Mouse (Mus musculus) urinary bladder, postnatal 25 days (tissue): ENCODE results near the gene Ankrd34a.
A peak's percentile ranks its signal among the peaks of the same experiment; 100 is the strongest.
"Not testable (repeated sequence)": the region's sequence is repeated elsewhere in the genome, so short reads cannot be mapped to it uniquely, and the experiment has no call there.

Experiments used
- DNase-seq: peaks from one replicate; pipeline ENCODE4 v3.0.0; 2022; ENCODE audit warnings: low spot score

The Ankrd34a gene

DNA sequence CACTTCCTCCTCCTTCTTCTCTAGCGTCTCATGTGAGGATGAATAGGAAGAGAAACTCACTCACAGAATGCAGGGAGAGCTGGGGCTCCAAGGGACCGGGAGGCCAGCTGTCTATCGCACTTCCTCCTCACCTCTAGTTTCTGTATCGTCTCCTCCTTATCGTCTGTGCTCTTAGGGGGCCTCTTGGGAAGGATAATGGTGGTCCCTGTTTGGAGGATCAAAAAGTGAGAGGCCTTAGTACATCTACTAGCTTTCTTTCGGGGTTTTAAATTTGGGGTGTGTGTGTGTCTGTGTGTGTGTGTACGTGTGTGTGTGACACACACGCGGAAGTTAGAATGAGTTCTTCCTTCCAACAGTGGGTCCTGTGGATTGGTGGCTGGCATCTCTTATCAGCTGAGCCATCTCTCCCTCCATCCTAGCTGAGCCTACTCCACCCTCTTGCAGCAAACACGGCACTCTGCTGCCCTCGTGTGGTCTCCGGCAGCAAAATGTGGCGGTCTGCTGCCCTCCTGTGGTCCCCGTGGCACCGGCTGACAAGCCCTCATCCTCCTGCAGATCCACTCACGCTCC is 16.5 kb upstream of the Ankrd34a start:
- peak; percentile 89 for DNase-seq

DNA sequence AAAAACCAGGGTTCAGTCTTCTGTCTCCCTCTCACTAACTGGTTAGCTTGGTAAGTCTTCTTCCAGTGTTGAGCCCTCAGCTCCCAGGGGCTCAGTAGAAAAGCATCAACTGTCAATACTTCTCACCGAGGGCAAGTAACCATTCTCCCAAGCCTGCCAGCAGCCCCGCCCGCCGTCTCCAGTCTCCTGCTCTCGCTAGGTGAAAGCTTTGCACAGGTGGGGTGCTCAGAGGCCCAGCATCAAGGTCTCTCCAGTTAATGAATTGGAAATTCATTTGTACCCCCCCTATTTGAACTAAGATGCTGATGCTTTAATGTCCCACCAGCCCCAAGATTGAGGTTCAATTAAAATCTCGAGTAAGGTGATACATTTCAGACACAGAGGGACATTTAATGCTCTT is 15.3 kb upstream of the Ankrd34a start:
- DNase-seq = no peak

DNA sequence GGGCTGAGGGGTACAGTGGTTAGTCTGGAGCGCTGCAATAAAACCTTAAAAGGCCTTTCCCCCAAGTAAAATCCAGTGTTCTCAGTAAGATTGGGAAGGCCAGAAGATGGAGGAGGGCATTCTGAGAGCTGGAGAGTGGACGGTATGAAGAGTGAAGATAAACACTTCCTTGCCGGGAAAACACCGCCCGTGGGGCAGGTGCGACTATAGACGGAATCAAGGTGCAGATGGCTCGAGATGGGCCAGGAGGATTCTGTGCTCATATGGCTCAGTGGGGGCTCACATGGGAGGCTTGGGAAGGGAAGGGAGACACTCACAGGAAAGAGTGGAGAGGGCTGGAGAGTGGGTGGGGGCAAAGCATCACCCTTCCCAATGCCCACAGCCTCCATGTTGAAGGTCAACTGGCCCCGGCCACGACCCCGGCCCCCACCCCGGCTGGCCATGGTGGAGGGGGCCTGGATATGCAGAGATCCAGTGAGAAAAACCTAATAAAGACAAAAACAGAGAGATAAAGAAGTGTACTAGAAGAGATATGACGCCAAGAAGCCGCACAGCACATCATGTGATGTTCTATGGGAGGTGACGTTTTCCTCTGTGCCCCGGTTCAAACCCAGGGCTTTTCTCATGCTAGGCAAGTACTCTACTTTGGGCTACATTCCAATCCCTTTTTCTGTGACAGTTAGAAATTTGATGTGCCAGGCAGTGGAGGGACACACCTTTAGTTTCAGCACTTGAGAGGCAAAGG is 14.5 kb upstream of the Ankrd34a start:
- no peak for DNase-seq

DNA sequence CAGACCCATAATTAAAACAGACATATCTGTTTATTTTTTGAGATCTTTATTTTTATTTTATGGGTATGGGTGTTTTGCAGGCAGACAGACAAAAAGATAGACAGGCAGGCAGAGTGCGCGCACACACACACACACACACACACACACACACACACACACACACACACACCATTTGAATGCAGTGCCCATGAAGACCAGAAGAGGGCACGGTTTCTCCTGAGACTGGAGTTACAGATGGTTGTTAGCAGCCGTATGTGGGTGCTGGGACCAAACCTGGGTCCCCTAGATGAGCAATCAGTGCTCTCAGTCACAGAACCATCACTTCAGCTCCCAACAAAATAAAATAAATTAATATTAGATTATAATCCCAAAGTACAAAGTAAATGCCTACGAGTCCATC is 13.1 kb upstream of the Ankrd34a start:
- DNase-seq = no peak

DNA sequence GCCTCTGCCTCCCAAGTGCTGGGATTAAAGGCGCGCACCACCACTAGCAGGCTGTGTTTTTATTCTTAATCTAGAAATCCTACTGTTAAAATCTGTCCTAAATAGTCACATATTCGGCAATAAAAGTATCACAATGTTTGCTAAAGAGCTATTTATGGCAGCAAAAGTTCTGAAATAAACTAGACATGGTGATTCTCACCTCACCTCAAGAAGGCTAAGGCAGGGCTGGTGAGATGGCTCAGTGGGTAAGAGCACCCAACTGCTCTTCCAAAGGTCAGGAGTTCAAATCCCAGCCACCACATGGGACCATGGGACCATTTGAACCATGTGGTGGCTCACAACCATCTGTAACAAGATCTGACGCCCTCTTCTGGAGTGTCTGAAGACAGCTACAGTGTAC is 5.8 kb upstream of the Ankrd34a start:
- DNase-seq = no peak

DNA sequence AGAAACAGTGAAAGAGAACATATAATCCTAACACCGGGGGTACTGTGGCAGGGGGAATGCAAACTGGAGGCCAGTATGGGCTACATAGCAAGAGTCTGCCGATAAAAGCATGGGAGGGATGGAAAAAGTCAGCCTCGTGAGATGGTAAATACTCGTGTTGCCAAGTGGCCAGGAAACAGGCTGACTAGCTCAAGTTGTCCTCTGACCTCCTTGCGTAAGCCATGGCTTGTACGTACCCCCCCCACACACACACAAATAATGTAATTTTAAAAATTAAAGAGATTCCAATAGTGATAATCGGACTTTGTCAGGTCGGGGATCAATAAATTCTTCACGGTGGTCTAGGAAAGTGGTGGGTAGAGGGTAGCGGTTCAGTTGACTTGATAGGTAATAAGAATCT is 3.1 kb upstream of the Ankrd34a start:
- no peak for DNase-seq

DNA sequence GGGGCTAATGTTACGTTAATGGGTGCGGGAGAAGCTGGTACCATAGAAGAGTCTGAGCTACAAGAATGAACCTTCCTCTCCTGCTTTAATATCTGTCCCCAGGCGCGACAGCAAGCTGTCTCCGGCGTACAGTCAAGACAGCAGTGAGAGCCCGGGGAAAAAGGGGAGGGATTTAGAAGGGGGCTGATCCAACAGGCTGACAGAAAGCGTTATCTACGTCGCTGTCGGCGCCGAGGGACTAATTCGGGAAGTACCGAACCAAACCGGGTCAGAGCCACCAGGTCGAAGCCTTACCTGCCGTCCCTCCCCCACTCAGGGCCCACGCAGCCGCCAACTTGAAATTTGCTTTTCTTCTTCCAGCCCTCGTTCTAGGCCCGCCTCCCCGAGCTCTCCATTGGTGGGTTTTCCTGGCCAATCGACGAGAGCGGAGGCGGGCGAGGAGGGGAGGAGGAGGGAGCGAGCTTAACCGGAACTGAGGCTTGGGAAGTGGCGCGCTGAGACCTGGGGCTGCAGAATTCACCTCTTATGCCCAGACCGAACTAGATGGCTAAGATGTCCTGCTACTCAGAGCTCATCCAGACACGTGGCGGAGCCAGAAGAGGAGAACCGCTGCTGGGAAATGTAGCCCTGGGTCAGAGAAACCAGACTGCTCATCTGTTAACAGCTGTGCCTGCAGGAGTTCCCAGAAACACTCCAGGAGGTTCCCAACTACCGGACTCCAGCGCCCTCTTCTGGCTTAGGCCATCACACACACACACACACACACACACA is 2.5 kb upstream of the Ankrd34a start, which contains the start of gene Polr3gl:
Gene Polr3gl (minus strand): TSS at position 392 of the 771 bp plus-strand sequence.
- peak; percentile 87 for DNase-seq

DNA sequence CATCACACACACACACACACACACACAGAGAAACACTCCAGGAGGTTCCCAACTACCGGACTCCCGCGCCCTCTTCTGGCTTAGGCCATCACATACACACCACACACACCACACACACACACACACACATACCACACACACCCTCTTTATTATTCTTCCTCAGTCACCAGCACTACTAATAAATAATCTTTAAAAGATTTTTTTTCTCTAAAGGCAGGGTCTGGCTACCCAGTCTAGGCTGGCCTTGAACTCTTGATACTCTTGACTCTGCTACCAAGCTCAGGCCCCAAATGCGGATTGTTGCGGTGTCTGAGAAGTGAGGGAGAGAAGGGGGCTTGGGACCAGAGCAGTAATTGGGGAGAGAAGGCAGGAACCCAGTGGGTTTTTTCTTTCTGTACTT is 1.6 kb upstream of the Ankrd34a start:
- DNase-seq = no peak

DNA sequence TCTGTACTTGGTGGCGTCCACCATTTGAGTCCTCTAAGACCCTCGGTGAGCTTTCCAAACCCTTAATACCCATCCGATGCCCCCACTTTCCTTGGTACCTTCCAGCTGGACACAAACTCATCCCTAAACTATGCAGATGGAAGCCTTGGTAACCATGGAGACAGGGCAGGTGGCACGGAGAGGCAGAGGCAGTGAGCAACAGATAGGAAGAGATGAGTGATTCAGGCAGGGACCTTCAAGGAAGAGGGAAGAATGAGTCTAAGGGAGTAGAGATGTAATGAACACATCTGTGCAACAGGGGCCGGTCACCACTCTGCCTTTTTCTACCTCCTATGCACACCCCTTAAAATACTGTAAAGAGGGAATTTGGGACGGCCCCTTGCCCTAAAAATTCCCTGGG is 775 bp upstream of the Ankrd34a start:
- no peak for DNase-seq

DNA sequence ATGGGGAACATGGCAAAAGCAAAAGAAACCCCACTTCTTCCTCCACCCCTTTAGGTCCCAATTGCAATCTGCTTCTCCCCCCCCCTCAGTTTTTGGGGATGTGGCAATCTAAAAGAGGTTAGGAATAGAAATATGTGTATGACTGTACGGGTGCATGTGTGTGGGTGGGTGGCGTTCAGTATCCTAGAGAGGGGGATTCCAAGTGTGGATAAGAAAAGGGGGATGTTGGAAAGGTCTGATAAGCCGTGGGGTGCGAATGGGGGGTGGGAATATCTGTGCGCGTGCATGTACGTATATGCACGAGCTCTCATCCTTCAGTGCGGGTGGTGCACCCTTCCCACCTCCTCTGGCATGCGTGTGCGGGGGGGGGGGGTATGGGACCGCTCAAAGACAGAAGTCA is 419 bp downstream of the Ankrd34a start:
- no peak for DNase-seq

DNA sequence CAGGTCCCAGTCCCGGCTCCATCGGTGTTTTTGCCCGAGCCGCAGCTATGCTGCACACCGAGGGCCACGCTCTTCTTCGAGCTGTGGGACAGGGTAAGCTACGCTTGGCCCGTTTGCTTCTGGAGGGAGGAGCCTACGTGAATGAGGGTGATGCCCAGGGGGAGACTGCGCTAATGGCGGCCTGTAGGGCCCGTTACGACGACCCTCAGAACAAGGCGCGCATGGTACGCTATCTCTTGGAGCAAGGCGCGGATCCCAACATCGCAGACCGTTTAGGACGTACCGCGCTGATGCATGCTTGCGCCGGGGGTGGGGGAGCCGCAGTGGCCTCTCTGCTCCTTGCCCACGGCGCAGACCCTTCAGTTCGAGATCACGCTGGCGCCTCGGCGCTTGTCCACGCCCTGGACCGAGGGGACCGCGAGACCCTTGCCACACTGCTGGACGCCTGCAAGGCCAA is 1.0 kb downstream of the Ankrd34a start:
- DNase-seq = no peak

DNA sequence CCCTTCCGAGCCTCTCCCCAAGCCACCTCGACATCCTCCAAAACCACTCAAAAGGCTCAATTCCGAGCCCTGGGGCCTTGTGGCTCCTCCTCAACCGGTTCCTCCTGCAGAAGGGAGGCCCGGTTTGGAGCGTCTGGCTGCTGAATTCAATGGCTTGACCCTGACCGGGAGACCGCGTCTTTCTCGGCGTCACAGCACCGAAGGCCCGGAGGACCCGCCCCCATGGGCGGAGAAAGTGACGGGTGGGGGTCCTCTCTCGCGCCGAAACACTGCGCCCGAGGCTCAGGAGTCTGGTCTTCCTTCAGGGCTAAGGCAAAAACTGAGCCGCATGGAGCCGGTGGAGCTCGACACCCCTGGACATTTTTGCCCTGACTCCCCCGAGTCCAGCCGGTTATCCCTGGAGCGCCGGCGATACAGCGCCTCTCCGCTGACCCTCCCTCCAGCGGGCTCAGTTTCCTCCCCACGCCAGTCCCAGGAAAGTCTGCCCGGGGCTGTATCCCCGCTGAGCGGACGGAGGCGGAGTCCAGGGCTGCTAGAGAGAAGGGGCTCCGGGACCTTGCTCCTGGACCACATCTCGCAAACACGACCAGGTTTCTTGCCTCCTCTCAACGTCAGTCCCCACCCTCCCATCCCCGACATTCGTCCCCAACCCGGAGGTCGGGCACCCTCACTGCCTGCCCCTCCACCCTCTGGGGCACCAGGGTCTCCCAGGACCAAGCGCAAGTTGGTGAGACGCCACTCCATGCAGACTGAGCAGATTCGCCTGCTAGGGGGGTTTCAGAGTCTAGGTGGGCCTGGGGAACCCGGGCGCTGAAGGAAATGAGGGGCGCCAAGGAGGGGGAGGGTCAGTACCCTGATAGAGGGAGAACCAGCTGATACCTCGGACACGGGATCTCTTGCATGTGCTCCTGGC is 2.0 kb downstream of the Ankrd34a start:
- DNase-seq = peak; percentile 52

DNA sequence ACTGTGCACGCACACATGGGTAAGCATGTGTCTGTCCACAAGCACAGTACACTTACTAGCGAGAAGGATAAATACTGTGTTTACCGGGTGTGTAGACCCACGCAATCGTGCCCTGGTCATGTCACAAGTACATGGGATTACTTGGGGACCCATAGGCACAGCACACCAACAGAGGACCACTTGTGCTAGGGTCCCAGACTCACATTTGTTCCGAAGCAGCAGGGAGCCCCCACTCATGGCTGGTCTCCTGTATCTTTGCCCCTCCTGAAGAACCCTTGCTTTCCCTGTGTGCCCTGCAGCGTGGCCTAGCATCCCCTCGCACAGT is 2.6 kb downstream of the Ankrd34a start:
- no peak for DNase-seq

DNA sequence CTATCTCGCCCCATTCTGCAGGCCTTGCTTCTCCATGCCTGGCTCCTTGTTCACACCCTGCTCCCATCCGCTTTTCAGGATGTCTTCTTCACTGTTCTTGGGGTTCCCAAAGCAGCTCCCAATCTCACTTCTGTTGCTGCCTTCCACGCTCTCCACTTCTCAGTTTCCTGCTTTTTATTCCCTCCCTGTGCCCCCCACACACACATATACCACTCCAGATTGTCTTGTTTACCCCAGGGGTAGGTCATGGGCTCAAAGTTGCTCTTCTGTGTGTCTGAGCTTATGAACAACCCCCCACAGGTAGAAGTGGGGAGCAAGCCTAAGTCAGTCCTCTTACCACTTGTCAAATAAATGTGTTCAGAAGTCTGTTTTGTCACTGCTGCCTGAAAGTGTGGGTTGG is 3.0 kb downstream of the Ankrd34a start:
- DNase-seq = no peak

DNA sequence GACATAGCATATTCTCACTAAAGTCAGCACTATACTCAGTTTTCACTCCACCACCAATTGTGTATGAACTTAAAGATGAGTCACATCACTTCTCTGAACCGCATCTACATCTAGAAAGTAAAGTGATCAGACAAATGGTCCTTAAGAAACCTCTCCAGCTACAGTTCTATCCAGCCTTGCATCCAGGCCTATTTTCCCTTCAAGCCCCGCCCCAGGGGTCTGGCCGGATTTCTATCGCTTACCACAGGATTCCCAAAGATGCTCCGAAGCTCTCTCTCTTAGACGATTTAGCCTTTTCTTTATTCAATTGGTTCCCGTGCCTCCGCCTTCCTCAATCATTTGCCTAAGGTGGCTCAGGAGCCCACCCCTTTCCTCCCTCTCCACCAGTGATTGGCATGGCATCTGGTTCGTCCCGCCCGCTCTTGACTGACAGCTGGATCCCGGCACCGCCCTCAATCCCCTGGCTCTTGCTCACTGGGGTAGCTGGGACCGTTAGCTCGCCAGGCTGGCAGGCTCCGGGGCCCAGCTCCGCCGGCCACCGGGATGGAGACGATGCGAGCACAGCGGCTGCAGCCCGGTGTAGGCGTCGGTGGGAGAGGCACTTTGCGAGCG is 4.3 kb downstream of the Ankrd34a start, which contains the start of gene Lix1l:
Gene Lix1l (plus strand): TSS at position 511 of the 612 bp plus-strand sequence.
- DNase-seq = peak; percentile 78

DNA sequence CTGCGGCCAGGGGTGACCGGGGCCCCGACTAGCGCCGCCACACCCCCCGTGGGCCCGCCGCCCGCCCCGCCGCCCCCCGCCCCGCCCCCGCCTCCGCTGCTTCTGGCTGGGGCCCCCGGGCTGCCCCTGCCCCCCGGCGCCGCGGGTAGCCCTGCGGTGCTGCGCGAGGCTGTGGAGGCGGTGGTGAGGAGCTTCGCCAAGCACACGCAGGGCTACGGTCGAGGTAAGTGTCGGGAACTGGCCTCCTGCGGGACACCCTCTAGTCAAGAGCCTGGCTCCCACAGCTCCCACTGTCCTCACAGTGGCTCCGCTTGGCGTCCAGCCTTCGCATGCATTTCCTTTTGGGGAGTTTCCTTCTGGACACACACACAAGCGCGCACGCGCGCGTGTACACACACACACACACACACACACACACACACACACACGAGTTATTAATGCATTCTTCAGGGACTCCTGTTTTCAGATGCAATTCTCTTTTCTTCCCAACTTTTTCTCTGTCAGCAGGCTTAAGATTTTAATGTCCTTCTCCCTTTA is 4.9 kb downstream of the Ankrd34a start:
- DNase-seq = peak; percentile 26

DNA sequence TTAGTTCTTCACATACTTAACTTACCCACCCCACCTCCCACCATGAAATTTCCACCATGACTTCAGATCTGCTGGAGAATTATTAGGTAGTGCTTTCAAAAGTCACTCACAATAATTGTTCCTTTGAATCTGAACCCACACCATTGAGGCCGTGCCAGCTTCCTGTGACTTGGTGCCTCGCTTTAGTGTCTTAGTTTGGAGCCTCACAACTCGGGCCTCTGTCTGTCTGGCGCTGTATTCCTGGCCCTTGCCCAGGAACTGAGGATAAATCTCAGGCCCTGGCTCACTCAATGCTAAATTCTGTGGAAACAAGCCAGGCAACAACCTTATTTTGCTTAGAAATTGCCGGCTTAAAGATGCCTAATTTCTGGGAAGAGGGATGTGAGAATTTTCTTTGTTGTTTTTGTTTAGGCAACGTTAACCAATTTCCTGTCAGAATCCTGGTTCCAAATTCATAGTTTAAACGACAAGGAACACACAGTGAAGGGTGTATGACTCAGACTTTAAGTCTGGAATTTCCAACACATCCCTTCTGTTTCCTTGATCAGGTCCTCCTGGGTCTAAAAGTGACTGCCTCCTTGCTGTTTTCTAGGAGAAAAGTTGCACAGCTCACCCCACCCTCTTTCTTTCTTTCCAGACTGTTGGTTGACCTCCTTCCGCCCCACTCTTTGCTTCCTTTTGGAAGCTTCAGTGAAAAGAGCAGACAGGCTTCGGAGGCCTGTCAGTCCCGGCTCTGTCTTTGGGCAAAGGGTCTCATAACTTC is 5.7 kb downstream of the Ankrd34a start:
- DNase-seq = no peak

DNA sequence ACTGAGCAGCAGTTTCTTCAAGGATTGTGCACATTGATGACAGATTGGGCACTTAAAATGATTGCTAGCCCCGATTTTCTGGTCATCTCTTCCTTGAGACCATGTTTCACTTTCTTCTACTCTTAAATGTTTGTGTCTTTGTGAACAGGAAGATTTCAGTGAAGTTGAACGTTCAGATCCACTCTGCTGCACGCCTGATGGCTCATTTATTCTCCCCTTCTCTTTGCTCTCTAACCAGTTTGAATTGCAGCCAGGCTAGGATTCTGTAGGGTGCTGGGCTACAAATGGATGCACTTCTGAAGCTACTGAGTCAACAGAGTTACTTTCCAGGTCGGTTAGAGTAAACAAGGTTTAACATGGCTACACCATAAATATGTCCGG is 6.3 kb downstream of the Ankrd34a start:
- DNase-seq = no peak

DNA sequence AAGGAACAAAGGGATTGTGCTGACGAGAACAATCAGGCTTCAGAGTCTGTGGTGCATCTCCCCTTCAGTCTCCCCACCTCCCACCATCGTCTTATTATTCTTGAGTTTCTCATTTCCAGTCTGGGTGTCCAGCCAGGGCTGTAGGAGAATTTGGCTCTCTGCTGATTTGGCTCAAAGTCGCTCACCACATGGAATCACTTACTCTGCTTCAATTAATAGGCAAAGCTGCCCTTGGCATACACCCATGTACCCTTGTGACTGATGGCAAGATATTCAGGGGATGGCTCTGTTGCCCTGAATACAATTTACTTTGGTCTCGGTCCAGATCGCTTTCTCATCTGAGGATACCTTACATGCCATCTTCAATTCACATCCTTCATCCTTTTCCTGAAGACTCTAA is 6.9 kb downstream of the Ankrd34a start:
- DNase-seq = no peak

DNA sequence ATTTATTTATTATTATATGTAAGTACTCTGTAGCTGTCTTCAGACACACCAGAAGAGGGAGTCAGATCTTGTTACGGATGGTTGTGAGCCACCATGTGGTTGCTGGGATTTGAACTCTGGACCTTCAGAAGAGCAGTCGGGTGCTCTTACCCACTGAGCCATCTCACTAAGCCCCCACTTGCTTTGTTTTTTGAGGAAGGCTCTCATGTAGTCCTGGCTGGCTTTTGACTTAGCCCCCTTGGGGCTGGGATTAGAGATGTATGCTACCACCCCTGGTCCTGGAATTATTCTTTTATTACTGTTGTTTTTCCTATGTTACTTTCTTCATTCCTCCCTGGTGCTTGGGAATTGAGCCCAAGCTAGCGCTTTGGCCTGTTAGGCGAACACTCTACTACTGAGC is 9.6 kb downstream of the Ankrd34a start:
- not testable (repeated sequence) for DNase-seq

DNA sequence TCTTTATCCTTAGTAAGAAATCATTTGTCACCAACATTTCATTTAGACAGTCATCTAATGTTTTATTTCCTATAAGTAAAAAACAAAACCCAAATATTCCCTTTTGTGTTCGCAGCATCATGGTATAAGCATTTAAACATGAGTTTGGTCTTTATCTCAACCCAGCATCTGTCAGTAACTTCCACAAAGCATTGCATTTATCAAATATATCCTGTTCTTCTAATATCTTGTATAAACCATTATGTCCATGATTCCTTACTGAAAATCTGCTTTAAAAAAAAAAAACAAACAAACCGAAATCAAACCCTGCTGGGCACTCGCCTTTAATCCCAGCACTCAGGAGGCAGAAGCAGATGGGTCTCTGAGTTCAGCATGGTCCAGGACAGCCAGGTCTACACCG is 10.2 kb downstream of the Ankrd34a start:
- DNase-seq = no peak
